Mouse (Mus musculus) cerebellum, adult 2 months (tissue): Measurements from ENCODE around the gene Hist1h2ak.

Experiments
- CTCF ChIP-seq: fragments of 200-500 bp; IDR thresholded peaks from 2 replicates; pipeline ENCODE4 v1.5.1; 2011; ENCODE audit warnings: low read depth, mild to moderate bottlenecking, control low read depth, low read length, moderate library complexity, borderline replicate concordance; ENCODE audit not compliant: insufficient read depth
- POLR2A ChIP-seq: fragments of 200-500 bp; IDR thresholded peaks from 2 replicates; pipeline ENCODE4 v1.6.1; 2011; ENCODE audit warnings: low read length, control low read depth, borderline replicate concordance; ENCODE audit not compliant: insufficient read depth

DNA sequence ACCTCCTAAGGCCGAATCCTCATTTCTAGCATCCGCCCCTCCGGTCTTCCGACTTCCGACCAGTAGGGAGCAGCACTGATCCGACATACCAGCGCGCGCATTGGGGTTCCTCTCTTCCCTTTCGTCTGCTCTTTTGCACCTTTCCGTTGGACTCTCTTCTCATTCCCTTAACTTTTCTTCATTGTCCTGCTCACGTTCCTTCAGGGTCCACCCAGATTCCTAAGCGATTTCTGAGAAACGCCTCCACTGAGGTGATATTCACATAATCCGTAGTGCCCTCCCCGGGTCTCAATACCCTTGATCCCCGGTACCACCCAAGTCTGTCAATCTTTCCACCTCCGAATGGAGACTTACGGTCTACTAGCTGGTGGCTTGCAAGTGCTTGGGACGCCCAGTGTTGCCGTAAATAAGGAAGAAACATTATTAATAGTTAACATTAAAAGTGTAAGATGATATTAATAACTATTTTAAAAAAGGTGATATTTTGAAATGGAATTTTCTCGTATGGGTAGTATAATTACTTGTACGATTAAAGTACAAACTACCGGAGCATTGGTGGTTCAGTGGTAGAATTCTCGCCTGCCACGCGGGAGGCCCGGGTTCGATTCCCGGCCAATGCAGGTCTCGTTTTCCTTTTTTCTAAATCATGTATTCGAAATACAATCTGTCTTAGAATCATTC is 43.5 kb downstream of the Hist1h2ak start:
- TF ChIP-seq CTCF (peak; percentile 76), POLR2A (no peak)
